Mouse (Mus musculus) intestine, embryonic 15.5 days (tissue): ENCODE results near the gene Zer1. TPM values are rescaled to one million over a fixed set of nuclear protein-coding genes. Genes with fewer than 3 reads are reported as not detected.

Experiments used
- ATAC-seq: fragments of 200-750 bp; cut with Nextera tagmentation; 2 replicates; pipeline ENCODE4 v1.8.0; 2017; ENCODE audit warnings: moderate TSS enrichment, moderate library complexity
- H3K27ac ChIP-seq: fragments of 300-500 bp; sonication (generic); 2 replicates; pipeline ENCODE4 v1.5.1; 2015; ENCODE audit warnings: mild to moderate bottlenecking, inconsistent platforms
- H3K27me3 ChIP-seq: fragments of 300-500 bp; sonication (generic); replicated peaks from 2 replicates; pipeline ENCODE4 v1.6.1; 2015; ENCODE audit warnings: inconsistent platforms
- H3K36me3 ChIP-seq: fragments of 300-500 bp; sonication (generic); 2 replicates; pipeline ENCODE4 v1.6.1; 2015; ENCODE audit warnings: inconsistent platforms
- H3K4me1 ChIP-seq: fragments of 300-500 bp; sonication (generic); replicated peaks from 2 replicates; pipeline ENCODE4 v1.6.1; 2015; ENCODE audit warnings: inconsistent platforms
- H3K4me2 ChIP-seq: fragments of 300-500 bp; sonication (generic); replicated peaks from 2 replicates; pipeline ENCODE4 v1.6.1; 2015; ENCODE audit warnings: mild to moderate bottlenecking, inconsistent platforms
- H3K4me3 ChIP-seq: fragments of 300-500 bp; sonication (generic); replicated peaks from 2 replicates; pipeline ENCODE4 v1.5.1; 2015; ENCODE audit warnings: inconsistent platforms
- H3K9ac ChIP-seq: fragments of 300-500 bp; sonication (generic); 2 replicates; pipeline ENCODE4 v1.6.1; 2015; ENCODE audit warnings: inconsistent platforms
- H3K9me3 ChIP-seq: fragments of 300-500 bp; sonication (generic); 2 replicates; pipeline ENCODE4 v1.6.1; 2016; ENCODE audit warnings: inconsistent platforms
- WGBS: fragments of 180-500 bp; shearing (Covaris S2); methylation state at CpG from one replicate; pipeline ENCODE4 v1.1.7; 2015; 5-methylcytosine and 5-hydroxymethylcytosine counted together
- polyA plus RNA-seq: library from polyadenylated mRNA; unstranded; fragments of >200 nt; fragmentation: Nextera tagmentation; extraction: Ambion mirVana; gene quantifications from 2 replicates; pipeline ENCODE4 v1.2.1, GENCODE M21; 2015

Zer1 gene
- polyA plus RNA-seq, 1 experiment from 2014 or later = 5.0 TPM

DNA sequence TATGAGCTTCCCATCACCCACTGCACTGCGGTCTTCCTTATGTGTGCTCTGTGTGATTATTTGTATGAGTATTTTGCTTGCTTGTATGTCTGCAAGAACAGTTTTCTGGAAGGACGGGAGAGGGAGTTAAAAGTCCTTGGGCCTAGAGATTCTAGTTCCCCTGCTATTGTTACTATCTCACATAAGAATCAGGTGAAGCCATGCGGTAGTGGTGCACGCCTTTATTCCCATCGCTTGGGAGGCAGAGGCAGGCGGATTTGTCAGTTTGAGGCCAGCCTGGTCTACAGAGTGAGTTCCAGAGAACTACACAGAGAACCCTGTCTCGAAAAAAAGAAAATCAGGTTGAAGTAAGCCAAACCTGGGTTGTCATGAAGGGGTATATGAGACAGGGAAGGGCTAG, 51.5 kb downstream of the Zer1 start:
- no peak overlapping the region for H3K4me2 ChIP-seq
- ATAC-seq = no peak
- no peak overlapping the region for H3K4me3 ChIP-seq
- 0 out of 2 replicates have a peak overlapping the region, but pooled peaks have one; percentile 6 for H3K27ac ChIP-seq
- peaks cover 14% of the 10 kb centered on the region for H3K36me3 ChIP-seq
- no peaks in the 10 kb centered on the region for H3K9me3 ChIP-seq
- peaks cover 7% of the 10 kb centered on the region for H3K4me1 ChIP-seq
- WGBS = 77% methylated on average over 7 of the region's 7 CpGs
- H3K27me3 ChIP-seq = no peaks in the 10 kb centered on the region
- no peak overlapping the region for H3K9ac ChIP-seq

DNA sequence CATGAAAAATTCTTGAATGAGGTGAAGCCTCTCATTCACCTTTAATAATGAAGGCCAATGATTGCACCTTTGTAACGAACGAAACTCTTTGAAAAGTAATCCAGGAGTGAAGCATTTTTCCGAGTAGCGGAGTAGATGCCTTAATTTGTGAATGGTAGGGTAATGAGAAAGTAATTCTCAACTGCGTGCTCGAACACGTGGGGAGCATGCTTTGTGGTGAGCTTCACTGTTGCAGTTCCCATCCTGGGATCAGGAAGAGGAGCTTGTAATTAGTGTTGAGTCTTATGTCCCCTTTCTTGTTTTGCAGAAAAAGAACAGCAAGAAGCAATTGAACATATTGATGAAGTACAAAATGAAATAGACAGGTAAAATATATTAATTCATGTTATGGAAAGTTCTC, 56.4 kb downstream of the Zer1 start:
- peaks cover 9% of the 10 kb centered on the region for H3K36me3 ChIP-seq
- H3K9me3 ChIP-seq = no peaks in the 10 kb centered on the region
- no peaks in the 10 kb centered on the region for H3K27me3 ChIP-seq
- peak overlapping the region; percentile 99 for H3K9ac ChIP-seq
- no peak for ATAC-seq
- peak overlapping the region; percentile 100 for H3K4me3 ChIP-seq
- 16% methylated on average over 7 of the region's 7 CpGs for WGBS
- H3K4me1 ChIP-seq = peaks cover 9% of the 10 kb centered on the region; the same call in 1 of the 2 replicates
- peak overlapping the region; percentile 59 for H3K4me2 ChIP-seq
- H3K27ac ChIP-seq = no peak overlapping the region

DNA sequence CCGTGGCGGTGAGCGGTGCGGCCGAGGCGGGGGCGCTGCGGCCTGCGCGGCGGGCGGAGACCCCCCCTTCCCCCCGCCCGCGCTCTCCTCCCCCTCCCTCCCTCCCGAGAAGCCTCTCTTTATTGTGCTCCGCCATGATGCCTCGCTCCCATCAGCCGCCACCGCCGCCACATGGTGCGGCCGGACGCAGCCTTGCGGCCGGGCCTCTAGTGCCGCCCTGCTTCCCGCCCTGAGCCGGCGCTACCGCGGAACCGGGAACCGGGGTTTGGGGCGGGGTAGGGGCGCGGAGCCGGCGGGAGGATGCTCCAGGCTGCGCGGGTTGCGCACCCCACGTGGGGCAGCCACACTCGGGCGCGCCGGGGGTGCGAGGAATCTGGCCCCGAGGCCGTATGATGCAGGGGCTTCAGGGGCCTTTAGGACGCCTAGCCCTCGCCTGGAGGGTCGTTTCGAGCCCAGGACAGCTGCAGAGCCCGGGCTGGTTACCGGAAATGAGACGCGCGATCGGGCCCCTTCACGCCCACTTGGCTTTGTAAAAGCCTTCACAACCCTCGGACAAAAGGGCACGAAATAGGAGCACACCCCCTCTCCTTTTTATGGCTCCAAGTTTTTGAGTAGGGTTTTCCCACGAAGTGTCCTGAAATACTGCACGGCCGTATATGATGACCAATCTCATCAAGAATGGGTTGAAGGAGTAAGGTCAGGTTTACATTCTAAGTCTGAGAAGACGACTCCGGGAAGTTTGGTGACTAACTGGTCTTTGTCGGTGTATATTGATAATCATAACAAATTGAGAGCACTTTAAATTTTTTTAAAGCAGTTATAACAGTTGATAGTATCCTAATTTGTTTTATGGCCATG, 57.1 kb downstream of the Zer1 start:
- Histone ChIP-seq H3K4me1 (peaks cover 9% of the 10 kb centered on the region; the same call in 1 of the 2 replicates), H3K9ac (peak overlapping the region; percentile 99), H3K27ac (peak overlapping the region; percentile 100), H3K9me3 (no peaks in the 10 kb centered on the region), H3K4me3 (peak overlapping the region; percentile 100), H3K36me3 (peaks cover 4% of the 10 kb centered on the region; the same call in 1 of the 2 replicates), H3K27me3 (no peaks in the 10 kb centered on the region), H3K4me2 (peak overlapping the region; percentile 59)
- ATAC-seq = peak; percentile 13
- WGBS = under 1% methylated on average over 56 of the region's 69 CpGs

GRCm38 (mm10) chr2:30066046-30066901, 58.1 kb downstream of the Zer1 start:
- WGBS = 0% methylated on average over 65 of the region's 101 CpGs
- peak; percentile 92 for ATAC-seq
- Histone ChIP-seq H3K4me1 (peaks cover 9% of the 10 kb centered on the region; the same call in 1 of the 2 replicates), H3K27ac (peak overlapping the region; percentile 100), H3K36me3 (peaks cover 4% of the 10 kb centered on the region; the same call in 1 of the 2 replicates), H3K4me3 (peak overlapping the region; percentile 100), H3K9me3 (no peaks in the 10 kb centered on the region), H3K9ac (peak overlapping the region; percentile 99), H3K27me3 (no peaks in the 10 kb centered on the region), H3K4me2 (peak overlapping the region; percentile 82)

DNA sequence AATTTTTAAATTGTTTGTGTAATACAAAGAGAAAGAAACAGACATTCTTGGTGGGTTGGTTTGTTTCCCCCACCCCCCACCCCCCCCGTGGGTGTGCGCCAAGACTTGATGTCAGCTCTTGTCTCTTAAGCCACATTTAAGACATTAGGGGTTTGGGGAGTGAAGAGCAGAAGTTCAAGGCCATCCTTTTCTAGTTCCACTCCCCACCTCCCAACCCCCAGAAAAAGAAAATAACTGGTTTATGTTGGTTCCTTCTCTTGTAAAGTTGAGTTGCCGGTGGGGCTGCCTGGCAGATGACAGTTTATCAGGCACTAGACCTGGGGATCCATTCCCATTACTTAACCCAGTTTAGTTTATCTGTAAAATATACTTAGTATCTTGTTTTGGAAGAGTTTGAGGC, 60.1 kb downstream of the Zer1 start:
- H3K4me3 ChIP-seq = peak overlapping the region; percentile 63
- H3K27me3 ChIP-seq = no peaks in the 10 kb centered on the region
- H3K27ac ChIP-seq = no peak overlapping the region
- peak overlapping the region; percentile 89 for H3K4me2 ChIP-seq
- H3K4me1 ChIP-seq = peaks cover 9% of the 10 kb centered on the region; the same call in 1 of the 2 replicates
- WGBS = 21% methylated on average over 3 of the region's 3 CpGs
- H3K9ac ChIP-seq = peak overlapping the region; percentile 81
- no peak for ATAC-seq
- no peaks in the 10 kb centered on the region for H3K36me3 ChIP-seq
- H3K9me3 ChIP-seq = no peaks in the 10 kb centered on the region

DNA sequence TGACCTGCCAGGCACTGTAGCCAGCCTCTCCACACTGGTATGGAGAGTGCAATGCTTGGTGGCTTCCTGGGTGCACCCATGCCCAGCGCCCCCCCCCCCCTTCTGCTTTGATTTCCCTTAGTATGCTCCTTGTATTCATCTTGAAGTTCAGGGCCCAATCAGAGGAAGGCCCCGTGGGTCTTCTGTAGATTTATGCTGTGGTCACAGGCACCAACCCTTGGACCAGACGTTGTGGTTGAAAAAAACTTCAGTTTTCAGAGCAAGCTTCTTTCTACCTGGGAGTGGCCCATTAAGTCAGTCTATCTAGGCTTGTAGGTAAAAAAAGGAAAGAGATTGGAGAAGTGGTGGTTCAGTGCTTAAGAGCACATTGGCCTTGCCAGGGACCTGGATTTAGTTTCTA, 60.6 kb downstream of the Zer1 start:
- Histone ChIP-seq H3K4me2 (peak overlapping the region; percentile 89), H3K4me3 (peak overlapping the region; percentile 63), H3K9me3 (no peaks in the 10 kb centered on the region), H3K27ac (peak overlapping the region; percentile 98), H3K27me3 (no peaks in the 10 kb centered on the region), H3K9ac (peak overlapping the region; percentile 81), H3K36me3 (no peaks in the 10 kb centered on the region), H3K4me1 (peaks cover 9% of the 10 kb centered on the region; the same call in 1 of the 2 replicates)
- 26% methylated on average over 3 of the region's 3 CpGs for WGBS
- ATAC-seq = no peak

DNA sequence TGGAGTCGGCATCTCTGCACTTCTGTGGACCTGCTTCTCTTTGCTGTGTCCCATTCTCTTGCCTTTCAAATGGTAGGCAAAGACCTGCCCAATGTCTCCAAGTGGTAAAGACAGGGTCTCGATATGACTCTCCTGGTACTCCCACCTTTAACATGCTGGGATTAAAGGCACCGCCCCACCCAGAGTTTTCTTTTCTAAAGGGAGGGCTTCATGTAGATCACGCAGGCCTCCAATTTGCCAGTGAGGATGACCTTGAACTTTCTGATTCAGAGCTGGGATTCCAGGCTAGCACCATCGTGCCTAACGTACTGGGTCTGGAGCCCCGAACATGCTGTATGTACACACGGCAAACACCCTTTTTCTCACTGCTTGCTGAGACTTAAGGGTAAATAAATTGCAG, 61.1 kb downstream of the Zer1 start:
- Histone ChIP-seq H3K4me3 (peak overlapping the region; percentile 63), H3K27ac (peak overlapping the region; percentile 98), H3K9ac (peak overlapping the region; percentile 81), H3K9me3 (no peaks in the 10 kb centered on the region), H3K4me2 (peak overlapping the region; percentile 89), H3K36me3 (no peaks in the 10 kb centered on the region), H3K4me1 (peaks cover 8% of the 10 kb centered on the region; the same call in 1 of the 2 replicates), H3K27me3 (no peaks in the 10 kb centered on the region)
- WGBS = 2% methylated on average over 8 of the region's 8 CpGs
- no peak for ATAC-seq

- WGBS = under 1% methylated on average over 40 of the region's 40 CpGs
- Histone ChIP-seq H3K9ac (peak overlapping the region; percentile 81), H3K4me1 (peaks cover 7% of the 10 kb centered on the region; the same call in 1 of the 2 replicates), H3K27me3 (no peaks in the 10 kb centered on the region), H3K9me3 (no peaks in the 10 kb centered on the region), H3K4me3 (peak overlapping the region; percentile 63), H3K4me2 (peak overlapping the region; percentile 89), H3K36me3 (no peaks in the 10 kb centered on the region), H3K27ac (peak overlapping the region; percentile 98)
- peak; percentile 54 for ATAC-seq
Observed at GRCm38 (mm10) chr2:30062249-30063093, 61.9 kb downstream of the Zer1 start.

DNA sequence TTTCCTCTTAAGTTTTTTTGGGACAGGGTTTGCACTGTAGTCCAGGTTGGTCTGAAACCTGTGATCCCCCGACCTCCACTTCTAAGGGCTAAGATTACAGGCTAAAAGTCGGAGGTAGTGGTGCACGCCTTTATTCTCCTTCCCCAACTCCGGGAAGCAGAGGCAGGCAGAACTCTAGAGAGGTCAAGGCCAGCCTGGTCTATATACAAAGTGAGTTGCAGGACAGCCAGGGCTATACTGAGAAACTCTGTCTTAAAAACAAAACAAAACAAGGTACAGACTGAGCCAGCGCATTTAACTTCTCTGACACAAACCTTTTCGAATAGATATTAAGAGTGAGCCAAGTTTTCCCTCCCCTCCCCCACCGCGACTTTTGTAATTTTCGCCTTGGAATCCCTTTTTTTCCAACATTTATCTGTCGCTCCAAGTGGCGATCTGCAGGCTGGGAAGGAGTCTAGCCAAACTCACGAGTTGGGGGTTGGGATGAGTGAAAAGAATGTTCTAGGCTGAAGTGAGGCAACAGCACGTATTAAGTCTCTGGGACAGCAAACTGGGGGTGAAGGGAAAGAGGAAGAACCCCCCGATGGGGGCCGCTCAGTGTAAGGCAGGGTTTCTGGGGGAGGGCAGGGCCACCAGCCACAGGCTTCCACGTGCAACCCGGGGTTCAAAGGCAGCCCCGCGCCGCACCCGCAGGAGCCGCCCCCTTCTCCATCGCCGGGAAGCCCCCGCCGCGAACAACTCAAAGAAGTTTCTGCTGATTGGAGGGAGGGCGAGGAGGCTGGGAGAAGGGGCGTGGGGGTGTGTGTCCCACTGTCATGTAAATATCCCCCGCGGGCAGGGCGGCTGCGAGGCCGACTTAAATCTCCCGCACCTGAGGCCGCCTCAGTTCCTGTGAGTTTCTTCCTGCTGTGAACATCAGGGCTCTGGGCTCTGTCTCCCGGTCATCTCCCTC, 62.9 kb downstream of the Zer1 start:
- Histone ChIP-seq H3K4me2 (peak overlapping the region; percentile 89), H3K27me3 (no peaks in the 10 kb centered on the region), H3K4me3 (peak overlapping the region; percentile 63), H3K9me3 (no peaks in the 10 kb centered on the region), H3K36me3 (no peaks in the 10 kb centered on the region), H3K27ac (peak overlapping the region; percentile 98), H3K9ac (peak overlapping the region; percentile 81), H3K4me1 (peaks cover 10% of the 10 kb centered on the region; the same call in 1 of the 2 replicates)
- 7% methylated on average over 37 of the region's 37 CpGs for WGBS
- peak; percentile 5 for ATAC-seq

DNA sequence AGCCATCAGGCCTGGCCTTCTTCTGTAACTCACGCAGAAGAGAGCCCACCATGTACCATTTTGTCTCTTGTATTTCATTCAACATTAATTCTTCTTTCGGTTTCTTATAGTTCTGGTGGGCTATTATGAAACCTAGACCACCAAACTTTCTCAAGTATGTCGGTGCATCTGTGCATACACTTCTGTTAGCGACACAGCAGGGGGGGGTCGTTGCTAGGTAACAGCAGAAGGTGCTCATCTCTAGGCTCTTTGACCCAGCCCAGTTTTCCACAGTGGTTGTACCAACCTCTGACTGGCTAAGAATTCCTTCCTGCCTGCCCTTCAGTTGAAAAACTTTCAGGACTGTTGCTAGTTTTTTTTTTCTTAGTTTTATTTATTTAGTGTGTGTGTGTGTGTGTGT, 66.0 kb downstream of the Zer1 start:
- Histone ChIP-seq H3K27ac (no peak overlapping the region), H3K27me3 (no peaks in the 10 kb centered on the region), H3K4me2 (no peak overlapping the region), H3K9ac (no peak overlapping the region), H3K36me3 (no peaks in the 10 kb centered on the region), H3K4me3 (no peak overlapping the region), H3K9me3 (no peaks in the 10 kb centered on the region), H3K4me1 (0 out of 2 replicates have a peak, but pooled peaks cover 4% of the 10 kb centered on the region)
- no peak for ATAC-seq
- WGBS = 55% methylated on average over 5 of the region's 5 CpGs
